Mouse (Mus musculus) lung, postnatal 0 days (tissue): ENCODE results near the gene Ovca2.

Experiments used
- CTCF ChIP-seq: IDR thresholded peaks from 2 replicates; pipeline ENCODE4 v1.5.1; 2016; ENCODE audit warnings: antibody characterized with exemption, mild to moderate bottlenecking
- EP300 ChIP-seq: IDR thresholded peaks from 2 replicates; pipeline ENCODE4 v1.6.1; 2016; ENCODE audit warnings: antibody characterized with exemption, mild to moderate bottlenecking, control low read depth

- TF ChIP-seq CTCF (no peak), EP300 (no peak)
Measured at GRCm38 (mm10) chr11:75167643-75168589, 10.7 kb downstream of the Ovca2 start.
